Mouse (Mus musculus): ENCODE data around the gene Tapt1.
A peak's percentile ranks its signal among the peaks of the same experiment; 100 is the strongest.

- TF ChIP-seq CTCF (IDR thresholded peaks at IDR 0.05; ENCODE audit: low read depth, low read length), result peak; percentile 9; the same call in 1 of the 2 replicates
- TF ChIP-seq GATA1 (IDR thresholded peaks at IDR 0.05; ENCODE audit: borderline replicate concordance, low read length), result no peak
- TF ChIP-seq TAL1 (conservative IDR thresholded peaks at IDR 0.05; ENCODE audit: low read depth, low read length), result no peak
Observed at GRCm38 (mm10) chr5:44224251-44224650, 2.2 kb downstream of the Tapt1 start.

Data from G1E (cell line).